ENCODE assay signal across 12 mouse cellular contexts in genomic region chr12:112418636-112419035, GRCm38 (mm10).
A peak's percentile ranks its signal among the peaks of the same experiment; 100 is the strongest.
DNase-seq lines count a peak whose midpoint lies in the region.
"Had no signal": no experiment of that assay in that cellular context is flagged by ENCODE, and none has a peak within 500 bp of the region (broad histone marks: within the 10 kb centered on the region; RNA-seq: fewer than 3 reads in every experiment).

No protein-coding gene starts in this region.

- peak; percentile 35 for DNase-seq in adrenal gland, adult 2 months
- DNase-seq in adrenal gland, postnatal 25 days, result no peak
- DNase-seq in adrenal gland, postnatal 14 days, result peak; percentile 57
- no peak for DNase-seq in adrenal gland, postnatal 4 days (ENCODE audit: low spot score in 2 of 2)
- DNase-seq in adrenal gland, postnatal 36 days, result peak; percentile 17 to 29
- no peak for DNase-seq in layer of hippocampus, adult 8-10 months (ENCODE audit: low spot score in 2 of 2)
- DNase-seq: cerebellum, adult 11-12 months; cerebellum, adult 2 months; cerebellum, adult 9-10 months; cerebellum, postnatal 10 days; cerebellum, postnatal 25 days; forebrain, postnatal 0 days had no signal

Comparison
In these comparisons a context has a peak if more than half of its experiments do, and no peak if none do; other contexts are left out.
1. DNase-seq: peak in adrenal gland, adult 2 months (single experiment), adrenal gland, postnatal 14 days (single experiment) and adrenal gland, postnatal 36 days (2 of 2); none in adrenal gland, postnatal 25 days (single experiment), adrenal gland, postnatal 4 days (0 of 2) and layer of hippocampus, adult 8-10 months (0 of 2).